Mouse (Mus musculus): ENCODE results near the gene Tns4. TPM values are rescaled to one million over a fixed set of nuclear protein-coding genes. Genes with fewer than 3 reads are reported as not detected.
A peak's percentile ranks its signal among the peaks of the same experiment; 100 is the strongest.

Gene Tns4
- total RNA-seq, 1 experiment, result 1.2 TPM

DNA sequence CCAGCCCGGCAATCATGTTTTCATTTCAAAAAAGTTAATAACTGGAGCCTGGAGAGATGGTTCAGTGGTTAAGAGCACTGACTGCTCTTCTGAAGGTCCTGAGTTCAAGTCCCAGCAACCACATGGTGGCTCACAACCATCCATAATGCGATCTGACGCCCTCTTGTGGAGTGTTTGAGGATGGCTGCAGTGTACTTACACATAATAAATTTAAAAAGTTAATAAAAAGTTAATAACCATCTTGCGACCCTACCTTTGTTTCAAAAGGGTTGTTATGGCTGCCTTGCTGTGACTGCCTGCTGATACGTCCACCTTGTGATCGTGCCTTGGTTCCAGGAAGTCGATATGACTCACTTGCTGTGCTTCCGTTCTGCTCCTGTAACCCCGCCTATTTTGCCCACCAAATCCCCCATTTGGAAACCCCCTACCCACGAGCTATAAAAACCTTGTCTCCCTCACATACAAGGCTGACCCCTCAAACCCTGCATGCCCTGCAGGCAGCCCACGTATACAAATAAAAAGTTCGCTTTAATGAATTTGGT, 62.1 kb downstream of the Tns4 start:
- Histone ChIP-seq H3K36me3 (ENCODE audit: control insufficient read depth, insufficient read depth, low read length, poor library complexity, severe bottlenecking) (peaks cover 5% of the 10 kb centered on the region), H3K4me1 (ENCODE audit: control insufficient read depth in 2 of 2, insufficient read depth in 2 of 2, low read length in 2 of 2, poor library complexity in 1 of 2) (peaks cover 5 to 10% of the 10 kb centered on the region in 2 experiments; a peak in 2 of 4 replicates), H3K4me3 (ENCODE audit: insufficient read depth in 1 of 2, low read depth in 1 of 2, low read length in 2 of 2, poor library complexity in 1 of 2, severe bottlenecking in 1 of 2) (no peak overlapping the region), H3K9me3 (ENCODE audit: control insufficient read depth, insufficient read depth, low read depth, low read length) (no peaks in the 10 kb centered on the region), H3K27ac (ENCODE audit: insufficient read depth, low read depth, low read length, poor library complexity, severe bottlenecking) (no peak overlapping the region), H3K9ac (ENCODE audit: insufficient read depth, low read depth, low read length, poor library complexity, severe bottlenecking) (no peak overlapping the region)
- in situ Hi-C loops (cut with MboI; ENCODE audit: low sequenced_read_pairs in 2 of 2, unreplicated experiment in 2 of 2), result no loop called here
- no peak for DNase-seq (ENCODE audit: low read depth, low spot score)
- TF ChIP-seq CHD2 (IDR thresholded peaks at IDR 0.05; ENCODE audit: low read depth, low read length), result no peak
- TF ChIP-seq MAFK (IDR thresholded peaks at IDR 0.05; ENCODE audit: insufficient read depth, low read depth, low read length), result no peak
- TF ChIP-seq ZNF384 (IDR thresholded peaks at IDR 0.05; ENCODE audit: low read depth, low read length), result no peak
- TF ChIP-seq HCFC1 (IDR thresholded peaks at IDR 0.05; ENCODE audit: borderline replicate concordance, insufficient read depth, low read length), result no peak
- no peak for TF ChIP-seq ZC3H11A (IDR thresholded peaks at IDR 0.05; ENCODE audit: borderline replicate concordance, low read depth, low read length)

DNA sequence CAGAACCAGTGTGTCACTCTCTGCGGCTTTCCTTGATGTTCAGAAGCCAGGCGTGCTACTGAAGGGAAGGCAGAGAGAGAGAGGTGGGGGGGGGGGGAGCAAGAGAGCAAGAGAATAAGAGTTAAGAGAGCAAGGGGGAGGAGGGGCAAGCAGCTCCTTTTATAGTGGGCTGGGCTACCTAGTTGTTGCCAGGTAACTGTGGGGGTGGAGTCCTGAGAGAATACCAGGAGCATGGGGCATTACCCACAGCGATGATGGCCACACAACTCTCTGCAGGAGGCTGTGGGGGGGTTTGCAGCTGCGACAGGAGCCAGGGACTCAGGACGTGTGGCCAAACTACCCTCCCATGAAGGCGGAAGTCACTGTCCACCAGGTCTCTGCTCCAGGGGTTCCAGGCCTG, 63.2 kb downstream of the Tns4 start:
- in situ Hi-C loops (cut with MboI; ENCODE audit: low sequenced_read_pairs in 2 of 2, unreplicated experiment in 2 of 2), result no loop called here
- no peak for DNase-seq (ENCODE audit: low read depth, low spot score)
- no peaks in the 10 kb centered on the region for H3K9me3 ChIP-seq (ENCODE audit: control insufficient read depth, insufficient read depth, low read depth, low read length)
- peaks cover 5 to 10% of the 10 kb centered on the region in 2 experiments; a peak in 2 of 4 replicates for H3K4me1 ChIP-seq (ENCODE audit: control insufficient read depth in 2 of 2, insufficient read depth in 2 of 2, low read length in 2 of 2, poor library complexity in 1 of 2)
- H3K36me3 ChIP-seq (ENCODE audit: control insufficient read depth, insufficient read depth, low read length, poor library complexity, severe bottlenecking), result peaks cover 10% of the 10 kb centered on the region
- no peak overlapping the region for H3K9ac ChIP-seq (ENCODE audit: insufficient read depth, low read depth, low read length, poor library complexity, severe bottlenecking)
- no peak overlapping the region for H3K27ac ChIP-seq (ENCODE audit: insufficient read depth, low read depth, low read length, poor library complexity, severe bottlenecking)
- no peak overlapping the region for H3K4me3 ChIP-seq (ENCODE audit: insufficient read depth in 1 of 2, low read depth in 1 of 2, low read length in 2 of 2, poor library complexity in 1 of 2, severe bottlenecking in 1 of 2)
- TF ChIP-seq CHD2 (IDR thresholded peaks at IDR 0.05; ENCODE audit: low read depth, low read length) (no peak), HCFC1 (IDR thresholded peaks at IDR 0.05; ENCODE audit: borderline replicate concordance, insufficient read depth, low read length) (no peak), ZC3H11A (IDR thresholded peaks at IDR 0.05; ENCODE audit: borderline replicate concordance, low read depth, low read length) (no peak)

GRCm38 (mm10) chr11:99024468-99025134, 64.5 kb downstream of the Tns4 start:
- H3K36me3 ChIP-seq (ENCODE audit: control insufficient read depth, insufficient read depth, low read length, poor library complexity, severe bottlenecking), result peaks cover 20% of the 10 kb centered on the region
- TF ChIP-seq ZNF384 (IDR thresholded peaks at IDR 0.05; ENCODE audit: low read depth, low read length) (no peak), CHD2 (IDR thresholded peaks at IDR 0.05; ENCODE audit: low read depth, low read length) (peak; percentile 8; the same call in 1 of the 2 replicates), HCFC1 (IDR thresholded peaks at IDR 0.05; ENCODE audit: borderline replicate concordance, insufficient read depth, low read length) (no peak)
- peak overlapping the region; percentile 23 to 39; a peak in 2 of 4 replicates for H3K4me3 ChIP-seq (ENCODE audit: insufficient read depth in 1 of 2, low read depth in 1 of 2, low read length in 2 of 2, poor library complexity in 1 of 2, severe bottlenecking in 1 of 2)
- H3K4me1 ChIP-seq (ENCODE audit: control insufficient read depth in 2 of 2, insufficient read depth in 2 of 2, low read length in 2 of 2, poor library complexity in 1 of 2), result peaks cover 5 to 10% of the 10 kb centered on the region in 2 experiments; a peak in 2 of 4 replicates
- H3K9me3 ChIP-seq (ENCODE audit: control insufficient read depth, insufficient read depth, low read depth, low read length), result no peaks in the 10 kb centered on the region
- DNase-seq (ENCODE audit: low read depth, low spot score), result no peak
- in situ Hi-C loops (cut with MboI; ENCODE audit: low sequenced_read_pairs in 2 of 2, unreplicated experiment in 2 of 2), result loop anchor here in 1 of 2 experiments (25.0 kb wide), 2 partner anchors 787 to 1862 kb away; partner anchors contain the start of gene Tbkbp1
- H3K27ac ChIP-seq (ENCODE audit: insufficient read depth, low read depth, low read length, poor library complexity, severe bottlenecking), result no peak overlapping the region
- no peak overlapping the region; the same call in 1 of the 2 replicates for H3K9ac ChIP-seq (ENCODE audit: insufficient read depth, low read depth, low read length, poor library complexity, severe bottlenecking)

DNA sequence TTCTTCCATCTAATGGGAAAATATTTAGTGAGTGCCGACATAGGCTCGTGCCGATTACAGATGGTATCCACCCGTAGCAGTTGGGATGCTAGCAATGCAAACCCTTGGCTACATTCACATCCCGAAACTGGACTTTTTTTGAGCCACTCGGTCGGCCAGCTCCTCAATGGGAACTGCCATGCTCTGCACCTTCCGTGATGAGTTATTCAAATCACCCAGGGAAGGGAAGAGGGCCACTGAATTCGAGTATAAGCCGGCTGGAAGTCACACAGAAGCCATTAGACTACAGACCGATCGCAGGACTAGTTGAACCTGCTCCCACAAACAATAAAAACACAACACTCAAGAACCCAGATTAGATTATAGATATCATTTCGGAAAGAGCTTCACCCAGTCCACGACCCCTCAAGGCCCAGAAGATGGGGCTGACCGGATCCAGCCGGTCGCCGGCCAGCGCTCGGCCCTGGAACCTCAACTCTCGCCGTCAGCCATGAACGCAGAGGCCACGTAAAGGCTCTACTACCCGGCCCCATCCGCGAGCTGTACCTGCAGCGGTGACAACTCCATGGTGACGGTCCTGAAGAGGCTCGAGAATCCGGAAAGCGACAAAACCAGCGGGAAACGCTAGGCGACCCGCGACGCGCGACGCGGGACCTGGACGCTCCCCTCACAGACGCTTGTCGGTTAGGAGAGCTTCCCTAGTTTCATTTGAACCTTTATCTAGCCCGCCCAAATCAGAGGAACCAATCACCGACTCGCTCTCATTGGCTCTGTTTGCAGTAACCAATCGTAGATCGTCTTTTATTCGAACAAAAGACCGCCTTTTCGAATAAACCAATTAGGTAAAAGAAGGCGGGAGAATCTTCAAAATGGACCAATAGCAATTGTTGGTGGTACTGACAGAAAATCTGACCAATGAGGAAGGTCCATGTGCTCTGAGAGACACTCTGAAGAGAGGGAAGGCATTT, 65.3 kb downstream of the Tns4 start, which contains the start of gene Top2a:
Gene Top2a (minus strand): TSS at position 690 of the 968 bp plus-strand sequence.
- peak within 1 kb of the TSS; percentile 95 for H3K9ac ChIP-seq (ENCODE audit: insufficient read depth, low read depth, low read length, poor library complexity, severe bottlenecking)
- H3K36me3 ChIP-seq (ENCODE audit: control insufficient read depth, insufficient read depth, low read length, poor library complexity, severe bottlenecking), result peaks cover 22% of the 10 kb centered on the region
- TF ChIP-seq ZNF384 (IDR thresholded peaks at IDR 0.05; ENCODE audit: low read depth, low read length), result no peak
- 0 out of 2 replicates have a peak, but pooled peaks have one; percentile 43 for TF ChIP-seq HCFC1 (IDR thresholded peaks at IDR 0.05; ENCODE audit: borderline replicate concordance, insufficient read depth, low read length)
- peak; percentile 99 for TF ChIP-seq CHD2 (IDR thresholded peaks at IDR 0.05; ENCODE audit: low read depth, low read length)
- peak within 1 kb of the TSS; percentile 57 for H3K27ac ChIP-seq (ENCODE audit: insufficient read depth, low read depth, low read length, poor library complexity, severe bottlenecking)
- peak; percentile 99 for DNase-seq (ENCODE audit: low read depth, low spot score)
- peak within 1 kb of the TSS; percentile 88 to 98 for H3K4me3 ChIP-seq (ENCODE audit: insufficient read depth in 1 of 2, low read depth in 1 of 2, low read length in 2 of 2, poor library complexity in 1 of 2, severe bottlenecking in 1 of 2)
- in situ Hi-C loops (cut with MboI; ENCODE audit: low sequenced_read_pairs in 2 of 2, unreplicated experiment in 2 of 2), result loop anchor here in 1 of 2 experiments (25.0 kb wide), 2 partner anchors 786 to 1861 kb away; partner anchors contain the start of gene Tbkbp1
- H3K4me1 ChIP-seq (ENCODE audit: control insufficient read depth in 2 of 2, insufficient read depth in 2 of 2, low read length in 2 of 2, poor library complexity in 1 of 2), result peaks cover 4 to 5% of the 10 kb centered on the region in 2 experiments; a peak in 2 of 4 replicates
- H3K9me3 ChIP-seq (ENCODE audit: control insufficient read depth, insufficient read depth, low read depth, low read length), result no peaks in the 10 kb centered on the region

Data from ES-E14 (cell line).